Mouse (Mus musculus): ENCODE results near the gene Nudcd2. TPM values are rescaled to one million over a fixed set of nuclear protein-coding genes. Genes with fewer than 3 reads are reported as not detected.

Gene Nudcd2
- total and polyA plus RNA-seq, 3 experiments: 154 to 176 (median 171) TPM

DNA sequence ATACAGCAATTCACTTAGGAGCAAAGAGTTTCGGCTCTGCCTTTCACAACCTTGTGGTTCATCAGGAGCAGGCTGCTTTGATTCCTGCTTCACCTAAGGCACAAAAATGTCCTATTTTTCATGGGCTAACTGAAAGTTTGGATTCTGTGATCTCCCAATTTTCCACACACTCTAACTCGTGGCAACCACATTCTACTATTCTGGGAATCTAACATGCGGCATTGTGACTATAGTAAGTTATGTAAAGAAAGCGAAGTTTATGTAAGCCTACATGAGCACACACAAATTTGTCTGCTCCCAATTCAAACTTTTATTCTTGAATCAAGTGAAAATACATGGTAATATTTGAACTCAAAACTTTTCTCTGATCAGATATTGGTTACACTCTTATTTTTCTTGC is 31.2 kb downstream of the Nudcd2 start:
- Histone ChIP-seq H3K36me3 (ENCODE audit: control insufficient read depth in 1 of 2, insufficient read depth in 2 of 2, low read length in 2 of 2) (no peaks in the 10 kb centered on the region), H3K9me3 (replicated peaks; ENCODE audit: insufficient read depth, low read length) (no peaks in the 10 kb centered on the region), H3K9ac (ENCODE audit: control insufficient read depth, low read depth, low read length, poor library complexity, severe bottlenecking) (no peak overlapping the region), H3K79me2 (ENCODE audit: control insufficient read depth, insufficient read depth, low read length, poor library complexity) (no peaks in the 10 kb centered on the region), H3K4me1 (ENCODE audit: control insufficient read depth in 1 of 2, insufficient read depth in 2 of 2, low read length in 2 of 2) (peaks cover 0 to 3% of the 10 kb centered on the region in 2 experiments; a peak in 1 of 4 replicates), H3K4me3 (ENCODE audit: control insufficient read depth in 1 of 2, insufficient read depth in 1 of 2, low read depth in 2 of 2, low read length in 2 of 2) (no peak overlapping the region), H3K27ac (ENCODE audit: control insufficient read depth, low read depth, low read length) (no peak overlapping the region), H3K27me3 (ENCODE audit: control insufficient read depth in 1 of 2, insufficient read depth in 2 of 2, low read length in 2 of 2) (peaks cover 4 to 12% of the 10 kb centered on the region in 2 experiments)
- DNase-seq (ENCODE audit: low read depth, low spot score): no peak
- TF ChIP-seq USF2 (IDR thresholded peaks at IDR 0.05; ENCODE audit: borderline replicate concordance in 1 of 2, insufficient read depth in 1 of 2, low read depth in 1 of 2, low read length in 2 of 2) (no peak), CHD2 (IDR thresholded peaks at IDR 0.05; ENCODE audit: low read length) (no peak), ZMIZ1 (IDR thresholded peaks at IDR 0.05; ENCODE audit: low read depth, low read length) (no peak), ELF1 (IDR thresholded peaks at IDR 0.05; ENCODE audit: low read depth, low read length) (no peak), RAD21 (IDR thresholded peaks at IDR 0.05; ENCODE audit: low read depth, low read length) (no peak), TAL1 (IDR thresholded peaks at IDR 0.05; ENCODE audit: low read length) (no peak), SIN3A (IDR thresholded peaks at IDR 0.05; ENCODE audit: low read length) (no peak)

GRCm38 (mm10) chr11:40775315-40776269 is 42.1 kb downstream of the Nudcd2 start:
- H3K4me3 ChIP-seq (ENCODE audit: control insufficient read depth in 1 of 2, insufficient read depth in 1 of 2, low read depth in 2 of 2, low read length in 2 of 2): peak overlapping the region; percentile 19 to 22; a peak in 3 of 4 replicates
- H3K36me3 ChIP-seq (ENCODE audit: control insufficient read depth in 1 of 2, insufficient read depth in 2 of 2, low read length in 2 of 2): peaks cover 0 to 2% of the 10 kb centered on the region in 2 experiments; a peak in 1 of 4 replicates
- DNase-seq (ENCODE audit: low read depth, low spot score): peak; percentile 83
- no peaks in the 10 kb centered on the region for H3K9me3 ChIP-seq (replicated peaks; ENCODE audit: insufficient read depth, low read length)
- peak; percentile 31; the same call in 1 of the 2 replicates for TF ChIP-seq ELF1 (IDR thresholded peaks at IDR 0.05; ENCODE audit: low read depth, low read length)
- TF ChIP-seq SMC3 (IDR thresholded peaks at IDR 0.05; ENCODE audit: low read depth, low read length): peak; percentile 76
- no peak for TF ChIP-seq TCF12 (IDR thresholded peaks at IDR 0.05; ENCODE audit: low read depth, low read length)
- TF ChIP-seq ZKSCAN1 (IDR thresholded peaks at IDR 0.05; ENCODE audit: low read depth, low read length): no peak
- TF ChIP-seq KAT2A (conservative IDR thresholded peaks at IDR 0.05; ENCODE audit: low read depth, low read length): no peak
- no peak for TF ChIP-seq EP300 (IDR thresholded peaks at IDR 0.05; ENCODE audit: low read depth in 1 of 2, low read length in 2 of 2)
- TF ChIP-seq MAX (IDR thresholded peaks at IDR 0.05; ENCODE audit: low read length): no peak
- no peak for TF ChIP-seq MAFK (IDR thresholded peaks at IDR 0.05; ENCODE audit: borderline replicate concordance, low read depth, low read length)
- TF ChIP-seq GATA1 (IDR thresholded peaks at IDR 0.05; ENCODE audit: low read depth, low read length): no peak
- TF ChIP-seq NRF1 (IDR thresholded peaks at IDR 0.05; ENCODE audit: insufficient read depth, low read depth, low read length, poor library complexity, severe bottlenecking): no peak
- no peak for TF ChIP-seq TBP (IDR thresholded peaks at IDR 0.05; ENCODE audit: low read depth, low read length)
- peak in 2 of 3 experiments; percentile 65 to 90; a peak in 4 of 6 replicates for TF ChIP-seq CTCF (IDR thresholded peaks at IDR 0.05 in 2 of 3, conservative IDR thresholded peaks at IDR 0.05 in 1 of 3; ENCODE audit: control insufficient read depth in 1 of 3, insufficient read depth in 1 of 3, low read depth in 2 of 3, low read length in 3 of 3, poor library complexity in 1 of 3, severe bottlenecking in 1 of 3)
- TF ChIP-seq HCFC1 (IDR thresholded peaks at IDR 0.05; ENCODE audit: low read depth, low read length): no peak
- peak; percentile 60; the same call in 1 of the 2 replicates for TF ChIP-seq ZC3H11A (IDR thresholded peaks at IDR 0.05; ENCODE audit: low read depth, low read length)
- no peak for TF ChIP-seq RCOR1 (IDR thresholded peaks at IDR 0.05; ENCODE audit: low read depth, low read length)
- TF ChIP-seq GABPA (IDR thresholded peaks at IDR 0.05; ENCODE audit: low read depth, low read length): no peak
- TF ChIP-seq ZMIZ1 (IDR thresholded peaks at IDR 0.05; ENCODE audit: low read depth, low read length): no peak
- TF ChIP-seq MEF2A (IDR thresholded peaks at IDR 0.05; ENCODE audit: extremely low read depth, insufficient replicate concordance, low read depth, low read length, poor library complexity, severe bottlenecking): no peak
- peak; percentile 92 for TF ChIP-seq RAD21 (IDR thresholded peaks at IDR 0.05; ENCODE audit: low read depth, low read length)
- H3K27me3 ChIP-seq (ENCODE audit: control insufficient read depth in 1 of 2, insufficient read depth in 2 of 2, low read length in 2 of 2): peaks cover 7% of the 10 kb centered on the region in 2 experiments; a peak in 3 of 4 replicates
- H3K4me1 ChIP-seq (ENCODE audit: control insufficient read depth in 1 of 2, insufficient read depth in 2 of 2, low read length in 2 of 2): no peaks in the 10 kb centered on the region
- peak overlapping the region; percentile 24 for H3K9ac ChIP-seq (ENCODE audit: control insufficient read depth, low read depth, low read length, poor library complexity, severe bottlenecking)
- no peak overlapping the region for H3K27ac ChIP-seq (ENCODE audit: control insufficient read depth, low read depth, low read length)
- no peaks in the 10 kb centered on the region for H3K79me2 ChIP-seq (ENCODE audit: control insufficient read depth, insufficient read depth, low read length, poor library complexity)

Data from MEL (cell line).